Mouse (Mus musculus): ENCODE measurements around the gene Opalin. TPM values are rescaled to one million over a fixed set of nuclear protein-coding genes. Genes with fewer than 3 reads are reported as not detected.

Opalin gene
- total RNA-seq (2022), result not detected

DNA sequence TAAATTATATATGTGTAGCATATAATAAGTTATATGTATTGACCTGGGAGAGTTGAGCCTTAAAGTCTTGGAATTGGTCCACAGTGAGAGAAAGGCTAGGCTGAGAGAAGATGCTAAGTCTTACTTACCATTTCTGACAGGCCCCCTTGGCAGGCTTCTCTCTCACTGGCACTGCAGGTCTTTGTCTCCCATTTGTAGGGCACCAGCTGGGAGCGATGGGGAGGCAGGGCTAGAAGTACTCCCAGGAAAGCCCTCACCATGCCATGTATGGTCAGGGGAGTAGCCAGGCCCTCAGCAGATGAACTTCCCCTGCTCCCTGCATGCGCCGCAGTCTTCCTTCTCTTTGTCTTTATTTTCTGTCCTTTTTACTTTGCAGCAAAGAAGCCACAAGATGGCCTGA lies at the start of gene Opalin:
Opalin (minus strand) TSS at position 208 of the 400 bp plus-strand sequence.
- DNase-seq (ENCODE audit: low spot score), result no peak

- no peak for DNase-seq (ENCODE audit: low spot score)
Observed at GRCm38 (mm10) chr19:41123009-41123408, 46.1 kb upstream of the Opalin start.

- no peak for DNase-seq (ENCODE audit: low spot score)
Observed at GRCm38 (mm10) chr19:41119924-41120323, 43.0 kb upstream of the Opalin start.

DNA sequence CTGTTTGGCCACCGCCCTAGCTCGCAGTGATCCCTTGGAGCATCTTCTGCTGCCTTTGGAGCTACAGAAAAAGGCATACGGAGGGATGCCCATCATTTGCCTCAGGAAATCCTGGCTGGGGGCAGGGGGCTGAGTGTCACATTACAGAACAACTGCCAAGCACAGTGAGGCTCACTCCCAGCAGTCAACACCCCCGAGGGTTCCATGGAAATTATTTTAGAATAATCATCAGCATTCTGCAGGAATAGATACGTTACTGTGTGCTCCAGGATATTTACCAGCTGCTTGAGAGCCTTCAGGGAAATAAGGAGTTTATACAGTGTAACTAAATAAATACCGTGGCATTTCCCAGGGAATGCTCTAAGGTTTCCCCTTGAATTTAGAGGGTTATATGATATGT lies 41.4 kb upstream of the Opalin start:
- no peak for DNase-seq (ENCODE audit: low spot score)

DNA sequence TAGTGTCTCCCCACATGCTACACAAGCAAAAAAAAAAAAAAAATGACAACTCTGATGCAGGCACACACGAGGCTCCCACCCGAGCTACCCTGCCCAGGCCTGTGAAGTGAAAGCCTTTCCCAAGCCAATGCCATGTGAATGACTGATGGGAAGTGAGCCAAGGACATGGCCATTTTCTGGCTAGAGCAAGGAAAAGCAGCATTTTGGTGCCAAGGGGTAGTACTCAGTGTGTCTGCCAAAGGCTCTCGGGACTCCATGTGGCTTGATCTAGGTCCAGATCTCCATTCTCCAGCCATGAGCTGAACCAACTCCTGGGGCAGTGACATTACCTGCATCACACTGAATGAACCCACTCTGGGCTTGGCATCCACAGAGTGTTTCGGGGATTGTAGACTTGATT lies 40.4 kb upstream of the Opalin start:
- DNase-seq (ENCODE audit: low spot score), result no peak

GRCm38 (mm10) chr19:41114611-41115010 lies 37.7 kb upstream of the Opalin start:
- DNase-seq (ENCODE audit: low spot score), result no peak

DNA sequence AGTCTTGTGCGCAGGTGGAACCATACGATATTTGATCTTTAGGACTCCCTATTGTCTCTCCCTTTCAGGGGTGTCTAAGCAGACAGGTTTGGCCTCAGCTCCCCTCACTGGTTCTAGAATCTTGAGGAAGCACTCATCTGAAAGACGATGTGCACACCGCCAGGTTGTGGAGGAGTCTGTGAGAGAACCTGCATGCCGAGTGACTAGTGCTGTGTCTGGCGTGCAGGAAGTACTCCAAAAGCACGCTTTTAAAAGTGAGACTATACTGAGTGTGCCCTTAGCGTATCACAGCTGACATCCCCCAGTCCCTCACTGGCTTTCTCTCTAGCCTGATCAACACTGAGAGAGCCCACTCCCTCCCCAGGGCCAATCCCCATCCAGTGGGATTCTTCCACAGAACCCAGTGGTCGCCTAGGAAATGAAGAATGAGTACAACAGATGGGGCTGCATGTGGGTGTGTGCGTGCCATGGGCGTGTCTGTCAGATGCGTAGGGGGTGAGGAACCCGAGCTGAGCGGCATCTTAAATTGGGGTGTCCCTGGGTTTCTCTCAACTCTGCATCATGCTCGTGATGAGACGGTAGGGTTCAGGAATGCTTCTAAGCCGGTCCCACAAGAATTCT lies 37.1 kb upstream of the Opalin start:
- DNase-seq (ENCODE audit: low spot score), result no peak

DNA sequence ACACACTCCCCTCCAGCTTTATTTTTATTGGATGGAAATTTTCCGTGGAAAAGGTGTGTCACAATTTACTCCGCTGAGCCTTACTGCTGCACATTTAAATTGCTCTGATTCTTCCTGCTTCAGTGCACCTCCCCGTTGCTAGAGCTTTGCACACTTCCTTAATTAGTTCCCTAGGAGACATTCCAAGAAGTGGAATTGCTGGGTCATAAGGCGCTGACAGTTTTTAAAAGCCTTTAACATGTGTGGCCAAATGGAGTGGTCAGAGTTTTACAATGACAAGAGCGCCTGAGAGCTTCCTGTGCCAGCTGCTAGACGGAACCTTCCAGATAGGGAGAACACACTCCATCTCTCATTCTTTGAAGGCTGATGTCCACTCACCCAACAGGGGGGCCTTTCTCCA lies 35.7 kb upstream of the Opalin start:
- DNase-seq (ENCODE audit: low spot score), result no peak

DNA sequence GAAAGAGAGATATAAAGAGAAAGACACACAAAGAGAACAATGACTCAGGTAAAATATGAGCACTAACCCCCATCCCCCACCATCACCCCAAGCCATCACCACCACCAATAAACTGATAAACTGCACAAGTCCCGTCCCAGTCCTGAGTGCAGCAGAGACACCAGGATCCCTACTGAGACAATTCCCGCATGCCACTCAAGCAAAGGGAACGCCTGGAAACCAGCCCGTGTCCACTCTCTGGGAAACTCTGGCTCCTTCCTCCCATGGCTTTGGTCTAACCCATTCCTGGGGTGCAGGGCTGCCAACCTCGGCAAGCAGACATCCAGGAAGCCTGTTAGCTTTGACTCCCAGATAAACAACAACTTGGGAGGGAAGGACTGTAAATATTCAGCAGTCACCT lies 33.1 kb upstream of the Opalin start:
- no peak for DNase-seq (ENCODE audit: low spot score)

- DNase-seq (ENCODE audit: low spot score), result no peak
Observed at GRCm38 (mm10) chr19:41109496-41109895, 32.6 kb upstream of the Opalin start.

- no peak for DNase-seq (ENCODE audit: low spot score)
Observed at GRCm38 (mm10) chr19:41108666-41109065, 31.8 kb upstream of the Opalin start.

GRCm38 (mm10) chr19:41107530-41107929 lies 30.6 kb upstream of the Opalin start:
- no peak for DNase-seq (ENCODE audit: low spot score)

GRCm38 (mm10) chr19:41104922-41105321 lies 28.0 kb upstream of the Opalin start:
- peak; percentile 16 for DNase-seq (ENCODE audit: low spot score)

DNA sequence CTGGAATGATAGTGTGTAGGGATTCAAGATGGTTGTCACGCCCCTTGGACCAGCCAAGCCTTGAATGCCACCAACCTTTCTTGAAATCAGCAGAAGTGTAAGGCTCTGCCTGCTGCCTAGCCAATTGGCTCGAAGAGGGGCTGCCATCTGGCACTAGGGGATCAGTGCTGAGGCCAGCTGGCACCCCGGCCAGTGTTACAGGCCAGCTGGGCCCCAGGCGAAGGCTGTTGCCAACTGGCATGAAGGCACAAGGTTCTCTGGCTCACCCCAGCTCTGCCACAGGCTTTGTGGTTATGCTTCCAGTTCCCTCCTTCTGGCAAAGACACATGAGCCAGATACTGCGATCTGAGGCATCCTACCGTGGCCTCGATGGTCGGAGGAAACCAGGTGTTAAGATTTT lies 24.5 kb upstream of the Opalin start:
- peak; percentile 59 for DNase-seq (ENCODE audit: low spot score)

GRCm38 (mm10) chr19:41100863-41101262 lies 23.9 kb upstream of the Opalin start:
- DNase-seq (ENCODE audit: low spot score), result no peak

- DNase-seq (ENCODE audit: low spot score), result no peak
Observed at GRCm38 (mm10) chr19:41097038-41097437, 20.1 kb upstream of the Opalin start.

DNA sequence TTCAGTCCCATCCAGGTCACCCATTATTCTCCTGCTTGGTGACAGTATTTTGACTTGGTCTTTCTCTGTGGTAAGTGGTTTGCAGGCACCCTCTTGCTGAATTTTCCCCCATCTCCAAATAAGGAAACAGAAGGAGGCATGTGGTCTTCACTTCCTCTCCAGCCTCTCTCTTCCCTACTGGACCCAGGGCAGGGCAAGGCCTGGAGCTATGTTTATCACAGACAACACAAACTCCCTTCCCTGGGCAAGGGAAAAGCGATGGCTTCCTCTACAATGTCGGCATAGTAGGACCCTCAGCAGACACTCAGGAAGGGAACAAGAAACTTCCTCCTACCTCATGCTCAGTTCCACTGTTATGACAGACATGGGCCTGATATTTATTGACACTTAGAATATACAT lies 15.0 kb upstream of the Opalin start:
- no peak for DNase-seq (ENCODE audit: low spot score)

- peak; percentile 35 for DNase-seq (ENCODE audit: low spot score)
Observed at GRCm38 (mm10) chr19:41089833-41090232, 12.9 kb upstream of the Opalin start.

DNA sequence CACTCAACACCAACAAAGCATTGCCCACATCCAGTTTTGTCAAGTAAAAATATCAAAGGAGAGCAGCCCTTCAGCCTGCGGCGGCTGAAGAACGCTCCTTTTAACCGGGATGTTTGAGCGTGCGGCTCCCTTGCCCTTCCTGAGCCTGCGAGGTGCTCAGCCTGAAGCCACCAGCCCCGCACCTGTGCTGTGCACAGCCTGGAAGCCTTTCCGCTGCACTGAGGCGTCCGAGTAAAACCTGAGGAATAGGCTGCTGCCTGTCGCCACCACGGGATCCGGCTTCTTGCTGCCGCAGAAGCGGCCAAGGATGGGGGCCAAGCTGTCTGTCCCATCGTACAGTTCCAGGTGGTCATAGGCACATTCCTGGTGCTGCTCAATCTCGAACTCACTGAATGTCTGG lies 11.6 kb upstream of the Opalin start:
- no peak for DNase-seq (ENCODE audit: low spot score)

GRCm38 (mm10) chr19:41087901-41088300 lies 11.0 kb upstream of the Opalin start:
- DNase-seq (ENCODE audit: low spot score), result no peak

DNA sequence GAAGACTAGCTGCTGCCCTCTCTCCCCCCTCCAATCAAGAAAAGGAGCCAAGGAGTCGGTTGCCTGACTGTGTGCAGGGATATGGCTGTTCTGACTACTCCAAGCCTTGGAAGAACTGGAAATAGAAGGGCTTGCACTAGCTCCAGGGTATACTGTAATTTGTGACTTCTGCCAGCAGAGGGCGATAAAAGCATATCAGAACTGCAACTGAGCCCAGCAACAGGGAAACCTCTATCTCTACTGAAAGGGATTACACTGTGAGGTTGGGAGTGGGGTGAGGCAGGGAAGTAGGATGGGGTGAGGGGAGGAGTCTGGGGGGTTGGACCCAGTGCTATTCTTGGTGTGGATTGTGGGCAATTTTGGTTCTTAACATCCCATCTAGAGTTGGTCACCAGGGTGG lies 9.8 kb upstream of the Opalin start:
- peak; percentile 74 for DNase-seq (ENCODE audit: low spot score)

GRCm38 (mm10) chr19:41086289-41086688 lies 9.4 kb upstream of the Opalin start:
- DNase-seq (ENCODE audit: low spot score), result no peak

- no peak for DNase-seq (ENCODE audit: low spot score)
Observed at GRCm38 (mm10) chr19:41083646-41084045, 6.7 kb upstream of the Opalin start.

GRCm38 (mm10) chr19:41081589-41081988 lies 4.7 kb upstream of the Opalin start:
- DNase-seq (ENCODE audit: low spot score), result no peak
